Mouse (Mus musculus) lung, embryonic 14.5 days (tissue): Measurements from ENCODE around the gene Esp16. TPM values are rescaled to one million over a fixed set of nuclear protein-coding genes. Genes with fewer than 3 reads are reported as not detected.
"Not testable (repeated sequence)": the region's sequence is repeated elsewhere in the genome, so short reads cannot be mapped to it uniquely, and the experiment has no call there.

ENCODE experiments used
- ATAC-seq: fragments of 200-750 bp; cut with Nextera tagmentation; 2 replicates; pipeline ENCODE4 v1.8.0; 2017; ENCODE audit warnings: mild to moderate bottlenecking, moderate TSS enrichment, moderate library complexity; ENCODE audit not compliant: insufficient read depth
- DNase-seq: peaks from one replicate; pipeline ENCODE4 v3.0.0-alpha.2; 2015
- H3K27ac ChIP-seq: fragments of 300-500 bp; sonication (generic); 2 replicates; pipeline ENCODE4 v1.5.1; 2014; ENCODE audit warnings: low read depth, mild to moderate bottlenecking, moderate library complexity
- H3K27me3 ChIP-seq: fragments of 300-500 bp; sonication (generic); 2 replicates; pipeline ENCODE4 v1.6.1; 2014; ENCODE audit warnings: low read length, control low read depth; ENCODE audit not compliant: insufficient read depth
- H3K36me3 ChIP-seq: fragments of 300-500 bp; sonication (generic); 2 replicates; pipeline ENCODE4 v1.6.1; 2014; ENCODE audit warnings: control low read depth; ENCODE audit not compliant: insufficient read depth
- H3K4me1 ChIP-seq: fragments of 300-500 bp; sonication (generic); 2 replicates; pipeline ENCODE4 v1.6.1; 2014; ENCODE audit warnings: antibody characterized with exemption, control low read depth; ENCODE audit not compliant: insufficient read depth
- H3K4me2 ChIP-seq: fragments of 300-500 bp; sonication (generic); 2 replicates; pipeline ENCODE4 v1.6.1; 2014; ENCODE audit warnings: mild to moderate bottlenecking
- H3K4me3 ChIP-seq: fragments of 300-500 bp; sonication (generic); 2 replicates; pipeline ENCODE4 v1.5.1; 2014; ENCODE audit warnings: low read depth, low read length
- H3K9ac ChIP-seq: fragments of 300-500 bp; sonication (generic); 2 replicates; pipeline ENCODE4 v1.6.1; 2014
- H3K9me3 ChIP-seq: fragments of 300-500 bp; sonication (generic); 2 replicates; pipeline ENCODE4 v1.6.1; 2016; ENCODE audit warnings: low read depth, low read length, control low read depth
- WGBS: fragments of 180-500 bp; shearing (Covaris S2); extraction: QIAGEN DNeasy Blood & Tissue Kit; methylation state at CpG from one replicate; pipeline ENCODE4 v1.1.7; 2014; 5-methylcytosine and 5-hydroxymethylcytosine counted together
- polyA plus RNA-seq: library from polyadenylated mRNA; unstranded; fragments of >200 nt; fragmentation: Nextera tagmentation; extraction: Ambion mirVana; gene quantifications from 2 replicates; pipeline ENCODE4 v1.2.1, GENCODE M21; 2014

Gene Esp16
- polyA plus RNA-seq, result not detected in 2 replicates

DNA sequence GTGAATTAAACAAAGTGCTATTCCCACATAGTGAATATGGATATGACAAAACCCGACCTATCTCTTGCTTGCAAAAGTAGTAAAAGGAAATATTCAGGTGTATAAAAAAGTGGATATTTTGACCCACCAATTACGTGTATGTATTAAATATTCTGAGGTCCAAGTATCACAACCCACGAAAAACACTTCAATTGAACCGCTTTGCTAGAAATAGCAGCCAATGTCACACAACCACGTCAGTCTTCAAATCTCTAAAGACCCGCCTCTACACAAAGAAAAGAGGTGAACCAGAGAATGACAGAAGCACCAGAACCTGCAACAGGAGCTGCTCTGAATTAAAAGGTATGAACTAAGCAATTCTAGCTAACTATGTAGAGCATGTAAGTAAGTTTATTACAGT lies at the start of gene Esp16:
Gene Esp16, plus strand, starts transcription at position 301 of the 400 bp plus-strand sequence.
- not testable (repeated sequence) for ATAC-seq, H3K27ac ChIP-seq, DNase-seq, H3K4me2 ChIP-seq, H3K9ac ChIP-seq, H3K36me3 ChIP-seq, H3K9me3 ChIP-seq, H3K4me3 ChIP-seq, H3K27me3 ChIP-seq, H3K4me1 ChIP-seq
- 70% methylated on average over 6 of the region's 6 CpGs for WGBS

DNA sequence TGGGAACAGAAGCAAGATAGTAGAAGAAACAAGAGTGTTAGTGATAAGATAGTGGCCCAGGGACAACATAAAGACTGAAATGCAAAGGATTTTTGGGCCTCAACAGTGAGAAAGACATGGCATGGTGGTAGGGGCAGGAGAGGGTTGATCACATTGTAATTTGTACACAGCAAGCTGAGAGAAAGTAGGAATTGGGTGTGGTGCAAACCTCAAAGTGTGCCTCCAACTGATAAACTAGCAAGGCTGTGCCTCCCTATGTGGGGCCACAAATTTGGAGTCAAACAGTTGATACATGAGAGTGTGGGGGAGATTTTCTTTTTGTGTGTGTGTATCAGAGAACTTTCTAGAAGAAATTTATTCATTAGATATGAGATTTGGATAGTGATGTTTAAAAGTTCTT lies 37.9 kb upstream of the Esp16 start:
- not testable (repeated sequence) for ATAC-seq, H3K27ac ChIP-seq, H3K4me2 ChIP-seq, DNase-seq, H3K27me3 ChIP-seq, H3K9ac ChIP-seq, H3K9me3 ChIP-seq, H3K4me1 ChIP-seq, H3K36me3 ChIP-seq, H3K4me3 ChIP-seq

Other genes starting within 250 kb of the Esp16 start
- not detected in 2 replicates for gene Esp18, start 129.8 kb upstream of the Esp16 start, polyA plus RNA-seq
- gene Esp15, start 104.8 kb downstream of the Esp16 start, polyA plus RNA-seq, result not detected in 2 replicates